Mouse (Mus musculus) G1E (cell line): ENCODE data around the gene Lmf1. TPM values are rescaled to one million over a fixed set of nuclear protein-coding genes. Genes with fewer than 3 reads are reported as not detected.

ENCODE experiments used
- ATAC-seq: 2 replicates; pipeline ENCODE4 v1.8.0; 2016; ENCODE audit warnings: mild to moderate bottlenecking; ENCODE audit not compliant: insufficient number of reproducible peaks, poor library complexity, low FRiP score, severe bottlenecking; ENCODE audit errors: extremely low read depth
- DNase-seq: peaks from one replicate; pipeline ENCODE4 v3.0.0; 2012; ENCODE audit warnings: low spot score
- H3K27me3 ChIP-seq: 2 replicates; pipeline ENCODE4 v1.6.1; 2012; ENCODE audit warnings: mild to moderate bottlenecking, low read length, inconsistent platforms; ENCODE audit not compliant: insufficient read depth
- H3K36me3 ChIP-seq: replicated peaks from 2 replicates; pipeline ENCODE3; 2012; ENCODE audit warnings: mild to moderate bottlenecking, inconsistent platforms
- H3K4me1 ChIP-seq: 2 replicates; pipeline ENCODE4 v1.6.1; 2012; ENCODE audit warnings: low read depth, low read length, inconsistent platforms, mixed read lengths; ENCODE audit not compliant: insufficient read depth
- H3K4me3 ChIP-seq: 2 replicates; pipeline ENCODE4 v1.5.1; 2012; ENCODE audit warnings: low read depth, mild to moderate bottlenecking, inconsistent platforms, low read length, moderate library complexity, mixed read lengths
- H3K9me3 ChIP-seq: replicated peaks from 2 replicates; pipeline ENCODE4 v1.6.1; 2012; ENCODE audit warnings: inconsistent platforms
- CTCF ChIP-seq: IDR thresholded peaks from 2 replicates; pipeline ENCODE4 v1.5.1; 2012; ENCODE audit warnings: low read depth, low read length, inconsistent platforms, mixed read lengths
- GATA1 ChIP-seq: IDR thresholded peaks from 2 replicates; pipeline ENCODE4 v1.6.1; 2012; ENCODE audit warnings: borderline replicate concordance, low read length, inconsistent platforms, mixed read lengths
- GATA2 ChIP-seq: IDR thresholded peaks from 2 replicates; pipeline ENCODE4 v1.6.1; 2012; ENCODE audit warnings: low read depth, low read length, inconsistent platforms, borderline replicate concordance
- POLR2AphosphoS5 ChIP-seq: IDR thresholded peaks from 2 replicates; pipeline ENCODE4 v1.6.1; 2012; ENCODE audit warnings: low read depth, low read length, inconsistent platforms; ENCODE audit not compliant: insufficient replicate concordance
- TAL1 ChIP-seq: conservative IDR thresholded peaks from 2 replicates; pipeline ENCODE4 v1.6.1; 2012; ENCODE audit warnings: low read depth, low read length, inconsistent platforms, mixed read lengths
- polyA plus RNA-seq: library from polyadenylated mRNA; stranded (reverse); fragments of >175 nt; gene quantifications from 2 replicates; pipeline ENCODE4 v1.2.3, GENCODE M21; 2012
- total RNA-seq, 2 experiments: library from RNA; stranded (forward) in 1 of 2; stranded (reverse) in 1 of 2; fragments of 200-1000 nt in 1 of 2; fragments of >200 nt in 1 of 2; fragmentation: Nextera tagmentation in 1 of 2; gene quantifications; 2 replicates each; pipeline ENCODE4 v1.2.3; 2014 to 2017

Lmf1 gene
- total and polyA plus RNA-seq, 3 experiments = 8.8 to 29.9 (median 16.2) TPM

GRCm38 (mm10) chr17:25672982-25673381, 94.1 kb downstream of the Lmf1 start:
- DNase-seq = no peak
- no peak overlapping the region for H3K4me3 ChIP-seq
- TF ChIP-seq GATA1 = no peak
- no peak for TF ChIP-seq POLR2AphosphoS5
- no peak for TF ChIP-seq CTCF
- no peaks in the 10 kb centered on the region for H3K4me1 ChIP-seq
- no peak for ATAC-seq
- H3K27me3 ChIP-seq = peaks cover 20% of the 10 kb centered on the region
- H3K9me3 ChIP-seq = no peaks in the 10 kb centered on the region
- no peaks in the 10 kb centered on the region for H3K36me3 ChIP-seq

GRCm38 (mm10) chr17:25677969-25678368, 99.1 kb downstream of the Lmf1 start:
- no peaks in the 10 kb centered on the region for H3K36me3 ChIP-seq
- peaks cover 13% of the 10 kb centered on the region for H3K27me3 ChIP-seq
- DNase-seq (no peak), ATAC-seq (no peak)
- H3K4me3 ChIP-seq = no peak overlapping the region
- TF ChIP-seq TAL1 = no peak
- no peak for TF ChIP-seq POLR2AphosphoS5
- TF ChIP-seq CTCF = no peak
- no peak for TF ChIP-seq GATA2
- no peak for TF ChIP-seq GATA1
- H3K4me1 ChIP-seq = no peaks in the 10 kb centered on the region
- no peaks in the 10 kb centered on the region for H3K9me3 ChIP-seq

GRCm38 (mm10) chr17:25679818-25680217, 100.9 kb downstream of the Lmf1 start:
- DNase-seq = no peak
- H3K4me1 ChIP-seq = no peaks in the 10 kb centered on the region

GRCm38 (mm10) chr17:25681636-25682035, 102.8 kb downstream of the Lmf1 start:
- Histone ChIP-seq H3K4me1 (no peaks in the 10 kb centered on the region), H3K4me3 (no peak overlapping the region), H3K9me3 (no peaks in the 10 kb centered on the region), H3K36me3 (no peaks in the 10 kb centered on the region), H3K27me3 (peaks cover 9% of the 10 kb centered on the region)
- DNase-seq (no peak), ATAC-seq (no peak)
- TF ChIP-seq GATA2 (no peak), POLR2AphosphoS5 (no peak), TAL1 (no peak), CTCF (no peak), GATA1 (no peak)

More at GRCm38 (mm10) chr17:25679818-25680217, 100.9 kb downstream of the Lmf1 start:
- H3K27me3 ChIP-seq = peaks cover 9% of the 10 kb centered on the region
- no peak overlapping the region for H3K4me3 ChIP-seq
- ATAC-seq = no peak
- no peaks in the 10 kb centered on the region for H3K9me3 ChIP-seq
- TF ChIP-seq CTCF (no peak), POLR2AphosphoS5 (no peak), TAL1 (no peak), GATA2 (no peak), GATA1 (no peak)
- H3K36me3 ChIP-seq = no peaks in the 10 kb centered on the region

- Histone ChIP-seq H3K4me1 (no peaks in the 10 kb centered on the region), H3K27me3 (peaks cover 10% of the 10 kb centered on the region; the same call in 1 of the 2 replicates), H3K9me3 (no peaks in the 10 kb centered on the region), H3K36me3 (no peaks in the 10 kb centered on the region), H3K4me3 (no peak overlapping the region)
- no peak for TF ChIP-seq GATA1
- no peak for TF ChIP-seq POLR2AphosphoS5
- TF ChIP-seq CTCF = no peak; the same call in 1 of the 2 replicates
- TF ChIP-seq TAL1 = no peak
- TF ChIP-seq GATA2 = no peak
- ATAC-seq = no peak
- DNase-seq = peak; percentile 20
Observed at GRCm38 (mm10) chr17:25686323-25686722, 107.4 kb downstream of the Lmf1 start.

GRCm38 (mm10) chr17:25688922-25689321, 110.0 kb downstream of the Lmf1 start:
- no peak overlapping the region for H3K4me3 ChIP-seq
- no peak for DNase-seq
- no peak for ATAC-seq
- H3K9me3 ChIP-seq = no peaks in the 10 kb centered on the region
- H3K4me1 ChIP-seq = no peaks in the 10 kb centered on the region
- H3K36me3 ChIP-seq = no peaks in the 10 kb centered on the region
- TF ChIP-seq TAL1 = no peak
- TF ChIP-seq CTCF = no peak
- TF ChIP-seq POLR2AphosphoS5 = no peak
- TF ChIP-seq GATA1 = no peak
- no peak for TF ChIP-seq GATA2
- H3K27me3 ChIP-seq = peaks cover 10% of the 10 kb centered on the region; the same call in 1 of the 2 replicates

- no peak for DNase-seq
- ATAC-seq = no peak
- Histone ChIP-seq H3K4me1 (no peaks in the 10 kb centered on the region), H3K36me3 (no peaks in the 10 kb centered on the region), H3K4me3 (no peak overlapping the region), H3K9me3 (no peaks in the 10 kb centered on the region), H3K27me3 (peaks cover 7% of the 10 kb centered on the region; the same call in 1 of the 2 replicates)
- TF ChIP-seq GATA1 (no peak), TAL1 (no peak), POLR2AphosphoS5 (no peak), CTCF (no peak), GATA2 (no peak)
Observed at GRCm38 (mm10) chr17:25696263-25696662, 117.4 kb downstream of the Lmf1 start.
